Mouse (Mus musculus) heart, embryonic 10.5 days (tissue): Measurements from ENCODE around the gene Efhd2. TPM values are rescaled to one million over a fixed set of nuclear protein-coding genes. Genes with fewer than 3 reads are reported as not detected.

Experiments
- polyA plus RNA-seq: library from polyadenylated mRNA; unstranded; fragments of >200 nt; fragmentation: Nextera tagmentation; extraction: Ambion mirVana; gene quantifications from 2 replicates; pipeline ENCODE4 v1.2.1, GENCODE M21; 2016

The Efhd2 gene
- polyA plus RNA-seq, 1 experiment from 2014 or later: 139 TPM

Other genes starting within 250 kb of the Efhd2 start
- gene Plekhm2, start 210.0 kb downstream of the Efhd2 start, polyA plus RNA-seq: 4.1 and 5.4 TPM in 2 replicates
- 3.1 and 4.4 TPM in 2 replicates for gene Rsc1a1, start 189.3 kb downstream of the Efhd2 start, polyA plus RNA-seq
- gene Ddi2, start 151.5 kb downstream of the Efhd2 start, polyA plus RNA-seq: 21.4 and 21.5 TPM in 2 replicates
- 1.2 and 3.5 TPM in 2 replicates for gene Agmat, start 128.2 kb downstream of the Efhd2 start, polyA plus RNA-seq
- gene Dnajc16, start 84.0 kb downstream of the Efhd2 start, polyA plus RNA-seq: 5.0 and 5.4 TPM in 2 replicates
- 21.4 and 22.5 TPM in 2 replicates for gene Casp9, start 81.3 kb downstream of the Efhd2 start, polyA plus RNA-seq
- gene Cela2a, start 48.8 kb downstream of the Efhd2 start, polyA plus RNA-seq: not detected in 2 replicates
- gene Ctrc, start 28.6 kb downstream of the Efhd2 start, polyA plus RNA-seq: not detected in 2 replicates
- 3.4 and 5.2 TPM in 2 replicates for gene Fhad1, start 140.2 kb upstream of the Efhd2 start, polyA plus RNA-seq
- 21.0 and 25.9 TPM in 2 replicates for gene Tmem51, start 209.4 kb upstream of the Efhd2 start, polyA plus RNA-seq